Mouse (Mus musculus) cerebellum, adult 2 months (tissue): ENCODE measurements around the gene Gm36079.
"Not testable (repeated sequence)": the region's sequence is repeated elsewhere in the genome, so short reads cannot be mapped to it uniquely, and the experiment has no call there.

Source experiments
- CTCF ChIP-seq: fragments of 200-500 bp; IDR thresholded peaks from 2 replicates; pipeline ENCODE4 v1.5.1; 2011; ENCODE audit warnings: low read depth, mild to moderate bottlenecking, control low read depth, low read length, moderate library complexity, borderline replicate concordance; ENCODE audit not compliant: insufficient read depth
- POLR2A ChIP-seq: fragments of 200-500 bp; IDR thresholded peaks from 2 replicates; pipeline ENCODE4 v1.6.1; 2011; ENCODE audit warnings: low read length, control low read depth, borderline replicate concordance; ENCODE audit not compliant: insufficient read depth

DNA sequence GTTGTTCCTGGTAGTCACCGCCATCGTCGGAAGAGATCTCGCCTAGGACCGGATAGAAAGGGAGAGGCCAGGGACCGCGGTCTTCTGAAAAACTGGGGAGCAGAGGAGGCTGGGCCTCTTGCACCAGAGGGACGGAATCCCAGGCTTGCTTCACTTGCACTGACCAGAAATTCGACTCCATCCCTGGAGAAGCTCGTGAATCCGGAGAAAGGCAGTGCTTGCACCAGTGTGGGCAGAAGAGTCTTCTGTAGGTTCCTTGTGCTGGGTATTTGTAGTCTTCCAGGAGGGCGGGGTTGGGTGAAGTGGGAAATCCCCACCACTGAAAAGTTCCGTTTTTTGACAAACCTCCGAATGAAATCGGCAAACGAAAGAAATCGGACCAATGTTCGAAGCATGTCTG lies 8.3 kb upstream of the Gm36079 start:
- TF ChIP-seq CTCF, POLR2A: not testable (repeated sequence)
